ENCODE assay signal across 8 mouse cellular contexts in genomic region chr16:45757421-45758078, GRCm38 (mm10). TPM values are rescaled to one million over a fixed set of nuclear protein-coding genes. Genes with fewer than 3 reads are reported as not detected.
DNase-seq lines count a peak whose midpoint lies in the region; ATAC-seq lines count a peak whose summit lies in the region.

No protein-coding gene starts in this region.

- H3K27me3 ChIP-seq in limb, embryonic 10.5 days (ENCODE audit: low read depth, poor library complexity, severe bottlenecking): no peaks in the 10 kb centered on the region
- H3K27me3 ChIP-seq in stomach, embryonic 16.5 days (ENCODE audit: control insufficient read depth, insufficient read depth, low read length): no peaks in the 10 kb centered on the region

- peak; percentile 68; the same call in 1 of the 2 replicates for ATAC-seq in stomach, embryonic 16.5 days (ENCODE audit: insufficient read depth, low FRiP score)

- peaks cover 45% of the 10 kb centered on the region for H3K36me3 ChIP-seq in limb, embryonic 10.5 days
- H3K36me3 ChIP-seq in stomach, embryonic 16.5 days (ENCODE audit: control insufficient read depth, insufficient read depth, low read length): no peaks in the 10 kb centered on the region

- H3K27ac ChIP-seq in limb, embryonic 10.5 days: peak overlapping the region; percentile 53; the same call in 1 of the 2 replicates
- peak overlapping the region; percentile 49; the same call in 1 of the 2 replicates for H3K27ac ChIP-seq in stomach, embryonic 16.5 days (ENCODE audit: low read length)

- no peak overlapping the region for H3K4me3 ChIP-seq in limb, embryonic 10.5 days
- no peak overlapping the region for H3K4me3 ChIP-seq in stomach, embryonic 16.5 days (replicated peaks; ENCODE audit: low read length)

- H3K4me1 ChIP-seq in limb, embryonic 10.5 days: no peaks in the 10 kb centered on the region
- no peaks in the 10 kb centered on the region for H3K4me1 ChIP-seq in stomach, embryonic 16.5 days (ENCODE audit: control insufficient read depth, insufficient read depth, low read length)

- WGBS in limb, embryonic 10.5 days: 92% methylated on average over 12 of the region's 12 CpGs
- 75% methylated on average over 12 of the region's 12 CpGs for WGBS in stomach, embryonic 16.5 days

- H3K9ac ChIP-seq in stomach, embryonic 16.5 days (ENCODE audit: low read length): no peak overlapping the region

- H3K4me2 ChIP-seq in stomach, embryonic 16.5 days (ENCODE audit: low read depth, low read length): no peak overlapping the region

- peak; percentile 18 for DNase-seq in CD4-positive, CD25-positive, alpha-beta regulatory T cell, adult 2 months (ENCODE audit: low read depth, low spot score)
- peak; percentile 15 for DNase-seq in adrenal gland, postnatal 25 days
- peak; percentile 55 to 59 for DNase-seq in heart, postnatal 14 days
- DNase-seq in limb, embryonic 10.5 days (ENCODE audit: low spot score): no peak
- no peak for DNase-seq in left cerebral cortex, postnatal 36 days (ENCODE audit: low spot score in 2 of 2)
- no peak for DNase-seq in layer of hippocampus, postnatal 36 days
- no peak for DNase-seq in thymus, postnatal 25 days

- no peaks in the 10 kb centered on the region for H3K9me3 ChIP-seq in limb, embryonic 10.5 days (replicated peaks)
- H3K9me3 ChIP-seq in stomach, embryonic 16.5 days (replicated peaks; ENCODE audit: control insufficient read depth, low read length): no peaks in the 10 kb centered on the region

- intact Hi-C loops in heart, postnatal 14 days (cut with DNase I): loop anchor here (2.0 to 5.0 kb wide), 3 partner anchors 85 to 265 kb away; no protein-coding TSS in a partner anchor
- intact Hi-C loops in left cerebral cortex, postnatal 36 days (cut with DNase I): loop anchor here (5.0 kb wide), 3 partner anchors 60 to 265 kb away; no protein-coding TSS in a partner anchor

RNA-seq across cellular contexts. Expression of gene Abhd10, which starts 14.8 kb away (rescaled TPM):
- total RNA-seq in adrenal gland, postnatal 25 days (2021): 23.3 and 30.0 TPM in 2 replicates
- total RNA-seq in heart, postnatal 14 days (2021): 10 to 100 TPM; 17.3 to 18.9 TPM
- polyA plus RNA-seq in limb, embryonic 10.5 days (2016; fragmentation: Nextera tagmentation; extraction: Ambion mirVana): 38.8 and 43.0 TPM in 2 replicates
- 25.6 and 26.7 TPM in 2 replicates for polyA plus RNA-seq in stomach, embryonic 16.5 days (2015; fragmentation: Nextera tagmentation; extraction: Ambion mirVana)
- 10 to 100 TPM; 19.5 to 27.1 TPM for total RNA-seq in left cerebral cortex, postnatal 36 days (2021)
- total RNA-seq in layer of hippocampus, postnatal 36 days (2021): 10 to 100 TPM; 19.1 to 21.6 TPM

RNA-seq across cellular contexts. Expression of gene Tagln3, which starts 33.1 kb away (rescaled TPM):
- 4.9 and 5.0 TPM in 2 replicates for total RNA-seq in adrenal gland, postnatal 25 days (2021)
- total RNA-seq in heart, postnatal 14 days (2021): under 1 TPM; 0.38 to 0.54 TPM
- polyA plus RNA-seq in limb, embryonic 10.5 days (2016; fragmentation: Nextera tagmentation; extraction: Ambion mirVana): 23.5 and 28.5 TPM in 2 replicates
- polyA plus RNA-seq in stomach, embryonic 16.5 days (2015; fragmentation: Nextera tagmentation; extraction: Ambion mirVana): 20.3 and 21.6 TPM in 2 replicates
- 100 to 1,000 TPM; 301 to 357 TPM for total RNA-seq in left cerebral cortex, postnatal 36 days (2021)
- total RNA-seq in layer of hippocampus, postnatal 36 days (2021): 100 to 1,000 TPM; 244 to 276 TPM

Comparison
In these comparisons a context has a peak if more than half of its experiments do, and no peak if none do; other contexts are left out.
1. DNase-seq: peak in CD4-positive, CD25-positive, alpha-beta regulatory T cell, adult 2 months (single experiment), adrenal gland, postnatal 25 days (single experiment) and heart, postnatal 14 days (2 of 2); none in limb, embryonic 10.5 days (single experiment), left cerebral cortex, postnatal 36 days (0 of 2), layer of hippocampus, postnatal 36 days (0 of 2) and thymus, postnatal 25 days (single experiment).
2. RNA of gene Tagln3, which starts 33.1 kb away (total RNA-seq): 301 to 357 TPM in left cerebral cortex, postnatal 36 days and 244 to 276 TPM in layer of hippocampus, postnatal 36 days; 4.9 to 5.0 TPM in adrenal gland, postnatal 25 days and 0.38 to 0.54 TPM in heart, postnatal 14 days; every median in the first group is over 10 times any median in the second.